Mouse (Mus musculus) brain, embryonic 14.5 days (tissue): Measurements from ENCODE around the gene Pfkl.

Experiments
- CTCF ChIP-seq: fragments of 200-500 bp; IDR thresholded peaks from 2 replicates; pipeline ENCODE4 v1.5.1; 2012; ENCODE audit warnings: inconsistent platforms, mild to moderate bottlenecking, moderate library complexity, borderline replicate concordance; ENCODE audit not compliant: insufficient read depth, insufficient read length; ENCODE audit errors: extremely low read depth
- POLR2A ChIP-seq: fragments of 200-500 bp; IDR thresholded peaks from 2 replicates; pipeline ENCODE4 v1.6.1; 2012; ENCODE audit warnings: mild to moderate bottlenecking, inconsistent platforms, borderline replicate concordance; ENCODE audit not compliant: poor library complexity, insufficient read depth, insufficient read length, severe bottlenecking; ENCODE audit errors: extremely low read depth

DNA sequence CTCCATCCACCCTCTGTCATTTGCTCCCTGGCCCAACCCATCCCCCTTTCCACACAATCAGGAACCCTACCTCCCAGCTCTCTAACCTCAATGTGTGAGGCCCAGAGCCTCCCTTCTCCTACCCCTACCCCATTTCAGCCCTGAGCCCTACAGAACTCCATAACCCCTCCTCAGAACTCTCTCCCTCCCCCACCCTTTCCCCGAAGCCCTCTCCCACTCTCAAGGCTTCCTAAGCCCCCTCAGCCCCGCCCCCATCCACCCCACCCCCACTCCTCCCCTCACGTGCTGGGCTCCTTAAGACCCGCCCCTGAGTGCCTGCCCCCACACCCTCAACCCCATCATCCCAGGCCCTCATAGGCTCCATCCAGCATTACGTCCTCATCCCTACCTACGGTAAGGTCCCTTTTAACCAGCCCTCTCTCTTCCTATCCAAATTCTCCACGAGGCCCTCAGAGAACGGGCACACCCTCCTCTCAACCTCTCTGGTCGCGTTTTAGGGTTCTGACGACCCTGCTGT lies 39.7 kb upstream of the Pfkl start:
- TF ChIP-seq POLR2A (no peak), CTCF (no peak)
